Mouse (Mus musculus): ENCODE measurements around the gene Irgq. TPM values are rescaled to one million over a fixed set of nuclear protein-coding genes. Genes with fewer than 3 reads are reported as not detected.

Irgq gene
- polyA plus RNA-seq, 1 experiment from 2014 or later = 21.5 TPM

- 23% methylated on average over 19 of the region's 19 CpGs for WGBS
- no peak overlapping the region; the same call in 1 of the 2 replicates for H3K9ac ChIP-seq (replicated peaks; ENCODE audit: low read depth, low read length)
- no peaks in the 10 kb centered on the region for H3K9me3 ChIP-seq (ENCODE audit: control insufficient read depth, low read length)
- H3K4me2 ChIP-seq (ENCODE audit: low read depth, low read length) = 0 out of 2 replicates have a peak overlapping the region, but pooled peaks have one; percentile 8
- no peak overlapping the region for H3K27ac ChIP-seq (ENCODE audit: low read depth, low read length)
- peaks cover 16% of the 10 kb centered on the region for H3K36me3 ChIP-seq (ENCODE audit: control insufficient read depth, insufficient read depth, low read length)
- ATAC-seq (ENCODE audit: low read depth) = no peak
- H3K4me3 ChIP-seq (ENCODE audit: low read depth, low read length) = peak overlapping the region; percentile 13; the same call in 1 of the 2 replicates
- H3K4me1 ChIP-seq (ENCODE audit: control insufficient read depth, insufficient read depth, low read length) = peaks cover 30% of the 10 kb centered on the region
- H3K27me3 ChIP-seq (ENCODE audit: control insufficient read depth, insufficient read depth, low read length) = no peaks in the 10 kb centered on the region
These were observed 3.8 kb downstream of the Irgq start for GRCm38 (mm10) chr7:24534301-24534700.

GRCm38 (mm10) chr7:24537081-24537480 is 6.6 kb downstream of the Irgq start:
- no peaks in the 10 kb centered on the region for H3K27me3 ChIP-seq (ENCODE audit: control insufficient read depth, insufficient read depth, low read length)
- H3K9me3 ChIP-seq (ENCODE audit: control insufficient read depth, low read length) = no peaks in the 10 kb centered on the region
- WGBS = 61% methylated on average over 4 of the region's 4 CpGs
- no peak overlapping the region for H3K4me2 ChIP-seq (ENCODE audit: low read depth, low read length)
- H3K27ac ChIP-seq (ENCODE audit: low read depth, low read length) = no peak overlapping the region
- ATAC-seq (ENCODE audit: low read depth) = no peak
- peaks cover 20% of the 10 kb centered on the region for H3K4me1 ChIP-seq (ENCODE audit: control insufficient read depth, insufficient read depth, low read length)
- H3K9ac ChIP-seq (replicated peaks; ENCODE audit: low read depth, low read length) = no peak overlapping the region
- no peak overlapping the region for H3K4me3 ChIP-seq (ENCODE audit: low read depth, low read length)
- H3K36me3 ChIP-seq (ENCODE audit: control insufficient read depth, insufficient read depth, low read length) = peaks cover 16% of the 10 kb centered on the region

GRCm38 (mm10) chr7:24537591-24537990 is 7.1 kb downstream of the Irgq start:
- Histone ChIP-seq H3K4me2 (ENCODE audit: low read depth, low read length) (no peak overlapping the region), H3K9me3 (ENCODE audit: control insufficient read depth, low read length) (no peaks in the 10 kb centered on the region), H3K27ac (ENCODE audit: low read depth, low read length) (no peak overlapping the region), H3K27me3 (ENCODE audit: control insufficient read depth, insufficient read depth, low read length) (no peaks in the 10 kb centered on the region), H3K4me1 (ENCODE audit: control insufficient read depth, insufficient read depth, low read length) (peaks cover 15% of the 10 kb centered on the region), H3K9ac (replicated peaks; ENCODE audit: low read depth, low read length) (no peak overlapping the region), H3K36me3 (ENCODE audit: control insufficient read depth, insufficient read depth, low read length) (peaks cover 16% of the 10 kb centered on the region), H3K4me3 (ENCODE audit: low read depth, low read length) (no peak overlapping the region)
- ATAC-seq (ENCODE audit: low read depth) = no peak
- WGBS = 81% methylated on average over 5 of the region's 5 CpGs

GRCm38 (mm10) chr7:24538154-24538553 is 7.7 kb downstream of the Irgq start:
- no peak for ATAC-seq (ENCODE audit: low read depth)
- Histone ChIP-seq H3K4me2 (ENCODE audit: low read depth, low read length) (no peak overlapping the region), H3K36me3 (ENCODE audit: control insufficient read depth, insufficient read depth, low read length) (peaks cover 16% of the 10 kb centered on the region), H3K9ac (replicated peaks; ENCODE audit: low read depth, low read length) (no peak overlapping the region), H3K4me3 (ENCODE audit: low read depth, low read length) (no peak overlapping the region), H3K27ac (ENCODE audit: low read depth, low read length) (no peak overlapping the region), H3K27me3 (ENCODE audit: control insufficient read depth, insufficient read depth, low read length) (no peaks in the 10 kb centered on the region), H3K4me1 (ENCODE audit: control insufficient read depth, insufficient read depth, low read length) (peaks cover 13% of the 10 kb centered on the region), H3K9me3 (ENCODE audit: control insufficient read depth, low read length) (no peaks in the 10 kb centered on the region)
- 57% methylated on average over 5 of the region's 5 CpGs for WGBS

- Histone ChIP-seq H3K4me3 (ENCODE audit: low read depth, low read length) (no peak overlapping the region), H3K9ac (replicated peaks; ENCODE audit: low read depth, low read length) (no peak overlapping the region), H3K36me3 (ENCODE audit: control insufficient read depth, insufficient read depth, low read length) (peaks cover 10% of the 10 kb centered on the region), H3K27me3 (ENCODE audit: control insufficient read depth, insufficient read depth, low read length) (no peaks in the 10 kb centered on the region), H3K4me2 (ENCODE audit: low read depth, low read length) (no peak overlapping the region), H3K4me1 (ENCODE audit: control insufficient read depth, insufficient read depth, low read length) (peaks cover 11% of the 10 kb centered on the region), H3K9me3 (ENCODE audit: control insufficient read depth, low read length) (no peaks in the 10 kb centered on the region), H3K27ac (ENCODE audit: low read depth, low read length) (no peak overlapping the region)
- no peak for ATAC-seq (ENCODE audit: low read depth)
- 79% methylated on average over 5 of the region's 5 CpGs for WGBS
These were observed 8.2 kb downstream of the Irgq start for GRCm38 (mm10) chr7:24538701-24539100.

GRCm38 (mm10) chr7:24539686-24540085 is 9.2 kb downstream of the Irgq start:
- Histone ChIP-seq H3K4me2 (ENCODE audit: low read depth, low read length) (no peak overlapping the region), H3K4me1 (ENCODE audit: control insufficient read depth, insufficient read depth, low read length) (peaks cover 4% of the 10 kb centered on the region; the same call in 1 of the 2 replicates), H3K27ac (ENCODE audit: low read depth, low read length) (no peak overlapping the region), H3K27me3 (ENCODE audit: control insufficient read depth, insufficient read depth, low read length) (no peaks in the 10 kb centered on the region), H3K36me3 (ENCODE audit: control insufficient read depth, insufficient read depth, low read length) (peaks cover 7% of the 10 kb centered on the region; the same call in 1 of the 2 replicates), H3K4me3 (ENCODE audit: low read depth, low read length) (no peak overlapping the region), H3K9me3 (ENCODE audit: control insufficient read depth, low read length) (no peaks in the 10 kb centered on the region), H3K9ac (replicated peaks; ENCODE audit: low read depth, low read length) (no peak overlapping the region)
- WGBS = 98% methylated on average over 4 of the region's 4 CpGs
- ATAC-seq (ENCODE audit: low read depth) = no peak

GRCm38 (mm10) chr7:24544506-24544905 is 14.0 kb downstream of the Irgq start:
- Histone ChIP-seq H3K9ac (replicated peaks; ENCODE audit: low read depth, low read length) (no peak overlapping the region), H3K4me1 (ENCODE audit: control insufficient read depth, insufficient read depth, low read length) (peaks cover 8% of the 10 kb centered on the region; the same call in 1 of the 2 replicates), H3K4me3 (ENCODE audit: low read depth, low read length) (no peak overlapping the region), H3K4me2 (ENCODE audit: low read depth, low read length) (no peak overlapping the region), H3K27me3 (ENCODE audit: control insufficient read depth, insufficient read depth, low read length) (no peaks in the 10 kb centered on the region), H3K27ac (ENCODE audit: low read depth, low read length) (no peak overlapping the region), H3K36me3 (ENCODE audit: control insufficient read depth, insufficient read depth, low read length) (no peaks in the 10 kb centered on the region), H3K9me3 (ENCODE audit: control insufficient read depth, low read length) (no peaks in the 10 kb centered on the region)
- WGBS = 90% methylated on average over 2 of the region's 2 CpGs
- ATAC-seq (ENCODE audit: low read depth) = no peak

GRCm38 (mm10) chr7:24546068-24546614 is 15.7 kb downstream of the Irgq start, which contains the start of the genes Pinlyp and Xrcc1:
Pinlyp (minus strand) TSS chr7:24546118.
Xrcc1 (plus strand) TSS chr7:24546289.
- no peaks in the 10 kb centered on the region for H3K9me3 ChIP-seq (ENCODE audit: control insufficient read depth, low read length)
- H3K4me1 ChIP-seq (ENCODE audit: control insufficient read depth, insufficient read depth, low read length) = peaks cover 8% of the 10 kb centered on the region; the same call in 1 of the 2 replicates
- peak within 1 kb of the TSS; percentile 79 for H3K9ac ChIP-seq (replicated peaks; ENCODE audit: low read depth, low read length)
- no peaks in the 10 kb centered on the region for H3K27me3 ChIP-seq (ENCODE audit: control insufficient read depth, insufficient read depth, low read length)
- H3K4me3 ChIP-seq (ENCODE audit: low read depth, low read length) = peak within 1 kb of the TSS; percentile 78
- no peaks in the 10 kb centered on the region for H3K36me3 ChIP-seq (ENCODE audit: control insufficient read depth, insufficient read depth, low read length)
- peak within 1 kb of the TSS; percentile 62 for H3K27ac ChIP-seq (ENCODE audit: low read depth, low read length)
- peak within 1 kb of the TSS; percentile 61 for H3K4me2 ChIP-seq (ENCODE audit: low read depth, low read length)
- 32% methylated on average over 13 of the region's 13 CpGs for WGBS
- ATAC-seq (ENCODE audit: low read depth) = peak; percentile 20

- Histone ChIP-seq H3K4me1 (ENCODE audit: control insufficient read depth, insufficient read depth, low read length) (peaks cover 8% of the 10 kb centered on the region; the same call in 1 of the 2 replicates), H3K9ac (replicated peaks; ENCODE audit: low read depth, low read length) (peak overlapping the region; percentile 79), H3K27ac (ENCODE audit: low read depth, low read length) (peak overlapping the region; percentile 62), H3K36me3 (ENCODE audit: control insufficient read depth, insufficient read depth, low read length) (no peaks in the 10 kb centered on the region), H3K4me3 (ENCODE audit: low read depth, low read length) (peak overlapping the region; percentile 78), H3K4me2 (ENCODE audit: low read depth, low read length) (peak overlapping the region; percentile 61), H3K27me3 (ENCODE audit: control insufficient read depth, insufficient read depth, low read length) (no peaks in the 10 kb centered on the region), H3K9me3 (ENCODE audit: control insufficient read depth, low read length) (no peaks in the 10 kb centered on the region)
- ATAC-seq (ENCODE audit: low read depth) = peak; percentile 97
- WGBS = under 1% methylated on average over 57 of the region's 57 CpGs
These were observed 16.3 kb downstream of the Irgq start for GRCm38 (mm10) chr7:24546634-24547389.
